Mouse (Mus musculus) liver, adult 2 months (tissue): ENCODE measurements at regions not wholly inside any gene's neighbourhood (a gene's known extent, or its start where the extent isn't known, plus 50 kb on each side); places are given as distances from the start of the nearest gene placed in this dataset.

Experiments used
- CTCF ChIP-seq: fragments of 200-500 bp; IDR thresholded peaks from 2 replicates; pipeline ENCODE4 v1.5.1; 2011; ENCODE audit warnings: low read depth, low read length, control low read depth
- POLR2A ChIP-seq: fragments of 200-500 bp; IDR thresholded peaks from 2 replicates; pipeline ENCODE4 v1.6.1; 2011; ENCODE audit warnings: low read length, control low read depth; ENCODE audit not compliant: insufficient read depth; ENCODE audit errors: extremely low read depth

GRCm38 (mm10) chr2:63473699-63474098 is 289.6 kb upstream of the Kcnh7 start:
- TF ChIP-seq POLR2A (no peak), CTCF (peak; percentile 39)
